ENCODE assay signal across 8 mouse cellular contexts in the genomic region with DNA sequence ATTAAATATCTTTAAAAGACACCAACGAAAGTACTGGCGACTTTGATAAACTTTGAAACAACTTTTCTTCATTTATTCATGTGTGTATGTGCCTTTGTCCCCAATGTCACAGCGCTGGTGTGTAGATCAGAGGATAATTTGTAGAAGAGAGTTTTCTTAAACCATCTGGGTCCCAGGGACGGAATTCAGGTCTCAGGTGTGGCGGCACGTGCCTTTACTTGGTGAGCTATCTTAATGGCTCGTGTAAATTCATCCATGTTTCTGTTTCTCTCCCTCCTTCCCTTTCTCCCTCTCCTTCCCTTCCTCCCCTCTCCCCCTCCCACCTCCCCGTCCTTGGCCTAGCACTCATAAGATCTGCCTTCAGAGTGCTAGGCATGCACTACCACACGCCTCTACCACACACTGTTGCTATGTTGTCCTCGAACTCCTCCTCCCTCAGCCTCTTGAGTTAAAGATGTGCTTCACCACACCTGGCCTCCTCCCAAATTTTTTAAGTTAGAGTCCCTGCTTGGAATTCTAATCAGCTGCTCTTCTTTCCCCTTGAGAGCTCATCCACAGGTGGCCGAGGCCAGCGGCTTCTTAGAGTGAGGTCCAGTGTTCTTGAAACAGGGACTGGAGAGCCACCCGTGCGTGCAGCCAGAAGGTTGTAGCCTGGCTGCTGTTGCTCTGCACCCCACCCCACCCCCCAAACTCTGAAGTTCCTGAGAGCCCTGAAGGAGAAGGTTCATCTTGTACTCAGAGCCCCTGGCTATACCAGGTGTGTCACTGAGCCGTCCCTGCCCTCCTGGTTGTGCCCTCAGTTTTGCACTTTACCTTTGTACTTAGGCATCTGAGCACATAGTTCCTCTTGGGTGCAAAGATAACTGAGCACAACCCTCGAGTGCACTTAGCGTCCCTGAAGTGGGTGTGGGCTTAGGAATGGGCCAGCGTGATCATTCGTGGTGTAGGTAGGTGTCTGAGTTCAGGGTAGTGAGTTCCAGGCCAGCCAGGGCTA. TPM values are rescaled to one million over a fixed set of nuclear protein-coding genes. Genes with fewer than 3 reads are reported as not detected.
DNase-seq lines count a peak whose midpoint lies in the region; ATAC-seq and TF ChIP-seq lines count a peak whose summit lies in the region.

No protein-coding gene starts in this region.

- no peak for TF ChIP-seq POLR2A in lung, adult 2 months (IDR thresholded peaks at IDR 0.05; ENCODE audit: borderline replicate concordance, extremely low read depth, low read depth, low read length)

- H3K27ac ChIP-seq in intestine, postnatal 0 days (ENCODE audit: low read depth, low read length) = peak overlapping the region; percentile 94
- H3K27ac ChIP-seq in stomach, embryonic 16.5 days (ENCODE audit: low read length) = peak overlapping the region; percentile 96

- H3K9ac ChIP-seq in intestine, postnatal 0 days (ENCODE audit: low read depth, low read length) = peak overlapping the region; percentile 63
- peak overlapping the region; percentile 90 for H3K9ac ChIP-seq in stomach, embryonic 16.5 days (ENCODE audit: low read length)

- H3K36me3 ChIP-seq in intestine, postnatal 0 days (ENCODE audit: control insufficient read depth, insufficient read depth) = 0 out of 2 replicates have a peak, but pooled peaks cover 4% of the 10 kb centered on the region
- H3K36me3 ChIP-seq in stomach, embryonic 16.5 days (ENCODE audit: control insufficient read depth, insufficient read depth, low read length) = no peaks in the 10 kb centered on the region

- TF ChIP-seq CTCF in intestine, postnatal 0 days (IDR thresholded peaks at IDR 0.05; ENCODE audit: low read depth) = no peak
- no peak for TF ChIP-seq CTCF in lung, adult 2 months (IDR thresholded peaks at IDR 0.05; ENCODE audit: insufficient read depth, low read length)

- H3K4me3 ChIP-seq in intestine, postnatal 0 days (ENCODE audit: low read depth, low read length) = peak overlapping the region; percentile 61
- peak overlapping the region; percentile 72 for H3K4me3 ChIP-seq in lung, adult 2 months (replicated peaks; ENCODE audit: extremely low read depth, low read depth, low read length)
- peak overlapping the region; percentile 86 for H3K4me3 ChIP-seq in stomach, embryonic 16.5 days (replicated peaks; ENCODE audit: low read length)

- DNase-seq in embryo, embryonic 10 days (ENCODE audit: low spot score) = peak; percentile 24
- no peak for DNase-seq in embryo, embryonic 9.5 days (ENCODE audit: extremely low spot score)
- peak; percentile 27 for DNase-seq in embryo, embryonic 11 days
- peak; percentile 38 for DNase-seq in lung, adult 2 months
- DNase-seq in spleen, postnatal 4 days (ENCODE audit: low spot score in 2 of 2) = no peak

- H3K4me1 ChIP-seq in intestine, postnatal 0 days (replicated peaks; ENCODE audit: control insufficient read depth, insufficient read depth, low read length) = peaks cover 5% of the 10 kb centered on the region; the same call in 1 of the 2 replicates
- H3K4me1 ChIP-seq in lung, adult 2 months (ENCODE audit: control insufficient read depth, insufficient read depth, low read length) = peaks cover 13% of the 10 kb centered on the region; the same call in 1 of the 2 replicates
- H3K4me1 ChIP-seq in stomach, embryonic 16.5 days (ENCODE audit: control insufficient read depth, insufficient read depth, low read length) = peaks cover 58% of the 10 kb centered on the region

- no peaks in the 10 kb centered on the region for H3K9me3 ChIP-seq in intestine, postnatal 0 days (ENCODE audit: control insufficient read depth)
- H3K9me3 ChIP-seq in stomach, embryonic 16.5 days (replicated peaks; ENCODE audit: control insufficient read depth, low read length) = no peaks in the 10 kb centered on the region

- 15% methylated on average over 19 of the region's 19 CpGs for WGBS in intestine, postnatal 0 days
- WGBS in lung, adult 2 months = 26% methylated on average over 19 of the region's 19 CpGs
- 23% methylated on average over 19 of the region's 19 CpGs for WGBS in stomach, embryonic 16.5 days

- peak; percentile 31 for ATAC-seq in intestine, postnatal 0 days
- no peak for ATAC-seq in stomach, embryonic 16.5 days (ENCODE audit: insufficient read depth, low FRiP score)
- ATAC-seq in cerebellum, adult (ENCODE audit: insufficient number of reproducible peaks, low FRiP score, low TSS enrichment) = no peak

- H3K4me2 ChIP-seq in intestine, postnatal 0 days (replicated peaks; ENCODE audit: low read depth) = peak overlapping the region; percentile 85
- H3K4me2 ChIP-seq in stomach, embryonic 16.5 days (ENCODE audit: low read depth, low read length) = peak overlapping the region; percentile 65

- H3K27me3 ChIP-seq in intestine, postnatal 0 days (replicated peaks; ENCODE audit: control insufficient read depth, insufficient read depth, low read length) = no peaks in the 10 kb centered on the region
- H3K27me3 ChIP-seq in stomach, embryonic 16.5 days (ENCODE audit: control insufficient read depth, insufficient read depth, low read length) = no peaks in the 10 kb centered on the region

RNA-seq across cellular contexts. Expression of a gene that starts 1.1 kb away (rescaled TPM):
- polyA plus RNA-seq in intestine, postnatal 0 days (2015; fragmentation: Nextera tagmentation; extraction: Ambion mirVana) = 104 and 107 TPM in 2 replicates
- 79.8 and 83.4 TPM in 2 replicates for polyA plus RNA-seq in lung, adult 2 months (2012; rRNA removed)
- 131 and 137 TPM in 2 replicates for polyA plus RNA-seq in stomach, embryonic 16.5 days (2015; fragmentation: Nextera tagmentation; extraction: Ambion mirVana)

RNA-seq across cellular contexts. Expression of a gene that starts 1.4 kb away (rescaled TPM):
- 3.4 and 6.1 TPM in 2 replicates for polyA plus RNA-seq in intestine, postnatal 0 days (2015; fragmentation: Nextera tagmentation; extraction: Ambion mirVana)
- 3.2 and 3.6 TPM in 2 replicates for polyA plus RNA-seq in lung, adult 2 months (2012; rRNA removed)
- 6.9 and 9.9 TPM in 2 replicates for polyA plus RNA-seq in stomach, embryonic 16.5 days (2015; fragmentation: Nextera tagmentation; extraction: Ambion mirVana)

RNA-seq across cellular contexts. Expression of a gene that starts 56.4 kb away (rescaled TPM):
- polyA plus RNA-seq in intestine, postnatal 0 days (2015; fragmentation: Nextera tagmentation; extraction: Ambion mirVana) = 42.9 and 45.7 TPM in 2 replicates
- polyA plus RNA-seq in lung, adult 2 months (2012; rRNA removed) = 101 and 113 TPM in 2 replicates
- 90.8 and 96.1 TPM in 2 replicates for polyA plus RNA-seq in stomach, embryonic 16.5 days (2015; fragmentation: Nextera tagmentation; extraction: Ambion mirVana)

Comparison
In these comparisons a context has a peak if more than half of its experiments do, and no peak if none do; other contexts are left out.
1. DNase-seq: peak in embryo, embryonic 10 days (single experiment), embryo, embryonic 11 days (single experiment) and lung, adult 2 months (single experiment); none in embryo, embryonic 9.5 days (single experiment) and spleen, postnatal 4 days (0 of 2).
2. Peak in every context shown above with its lines, with median percentiles within 50 percentile points of each other: H3K4me3 ChIP-seq.